Mouse (Mus musculus): ENCODE measurements around the gene Slco3a1. TPM values are rescaled to one million over a fixed set of nuclear protein-coding genes. Genes with fewer than 3 reads are reported as not detected.

Gene Slco3a1
- polyA plus RNA-seq, 1 experiment from 2014 or later: 19.5 TPM

DNA sequence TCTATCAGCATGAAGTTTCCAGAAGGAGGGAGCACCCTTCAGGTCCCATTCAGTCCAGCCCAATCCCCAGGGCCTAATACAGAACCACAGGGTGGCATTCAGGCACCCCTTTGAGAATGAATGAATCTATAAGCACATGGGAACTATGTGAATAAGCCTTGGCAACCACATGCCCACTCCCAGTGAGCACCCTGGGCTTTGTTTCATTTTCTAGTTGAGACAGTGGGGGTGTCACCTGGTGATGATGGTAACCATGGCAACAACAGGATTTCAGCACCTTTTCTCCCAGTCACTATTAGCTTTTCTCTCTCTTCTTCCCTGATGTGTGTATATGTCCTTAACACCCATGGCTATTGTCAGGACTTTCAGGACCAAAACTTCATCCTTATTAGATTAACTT is 231.4 kb downstream of the Slco3a1 start:
- ATAC-seq (ENCODE audit: extremely low read depth, insufficient number of reproducible peaks, low FRiP score, low TSS enrichment): no peak
- Histone ChIP-seq H3K4me1 (peaks cover 9% of the 10 kb centered on the region; the same call in 1 of the 2 replicates), H3K27me3 (replicated peaks) (no peaks in the 10 kb centered on the region), H3K9me3 (no peaks in the 10 kb centered on the region), H3K27ac (replicated peaks) (no peak overlapping the region), H3K4me3 (no peak overlapping the region), H3K9ac (no peak overlapping the region), H3K4me2 (no peak overlapping the region), H3K36me3 (peaks cover 22% of the 10 kb centered on the region)

DNA sequence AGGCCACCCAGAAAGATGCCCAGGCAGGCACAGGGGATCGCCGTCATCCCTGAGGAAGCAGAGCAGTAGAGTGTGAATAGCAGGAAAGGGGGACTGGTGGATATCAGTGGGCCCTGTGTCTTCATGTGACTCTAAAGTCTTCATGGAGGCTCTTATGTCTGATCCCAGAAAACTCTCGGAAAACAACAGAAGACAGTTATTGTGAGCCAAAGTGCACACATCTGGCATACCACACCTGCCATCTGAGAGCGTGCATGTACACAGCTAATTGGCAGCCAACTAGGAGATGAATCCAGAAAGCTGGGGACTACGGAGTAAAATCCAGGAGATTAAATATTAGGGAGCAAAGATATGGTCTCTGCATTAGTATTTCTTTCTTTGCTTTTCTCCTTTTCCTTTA is 233.9 kb downstream of the Slco3a1 start:
- no peaks in the 10 kb centered on the region for H3K9me3 ChIP-seq
- H3K36me3 ChIP-seq: peaks cover 21% of the 10 kb centered on the region
- WGBS: 90% methylated on average over 5 of the region's 5 CpGs
- H3K9ac ChIP-seq: no peak overlapping the region
- H3K4me3 ChIP-seq: no peak overlapping the region
- ATAC-seq (ENCODE audit: extremely low read depth, insufficient number of reproducible peaks, low FRiP score, low TSS enrichment): no peak
- no peaks in the 10 kb centered on the region for H3K27me3 ChIP-seq (replicated peaks)
- no peak overlapping the region for H3K4me2 ChIP-seq
- no peak overlapping the region for H3K27ac ChIP-seq (replicated peaks)
- H3K4me1 ChIP-seq: peaks cover 9% of the 10 kb centered on the region; the same call in 1 of the 2 replicates

DNA sequence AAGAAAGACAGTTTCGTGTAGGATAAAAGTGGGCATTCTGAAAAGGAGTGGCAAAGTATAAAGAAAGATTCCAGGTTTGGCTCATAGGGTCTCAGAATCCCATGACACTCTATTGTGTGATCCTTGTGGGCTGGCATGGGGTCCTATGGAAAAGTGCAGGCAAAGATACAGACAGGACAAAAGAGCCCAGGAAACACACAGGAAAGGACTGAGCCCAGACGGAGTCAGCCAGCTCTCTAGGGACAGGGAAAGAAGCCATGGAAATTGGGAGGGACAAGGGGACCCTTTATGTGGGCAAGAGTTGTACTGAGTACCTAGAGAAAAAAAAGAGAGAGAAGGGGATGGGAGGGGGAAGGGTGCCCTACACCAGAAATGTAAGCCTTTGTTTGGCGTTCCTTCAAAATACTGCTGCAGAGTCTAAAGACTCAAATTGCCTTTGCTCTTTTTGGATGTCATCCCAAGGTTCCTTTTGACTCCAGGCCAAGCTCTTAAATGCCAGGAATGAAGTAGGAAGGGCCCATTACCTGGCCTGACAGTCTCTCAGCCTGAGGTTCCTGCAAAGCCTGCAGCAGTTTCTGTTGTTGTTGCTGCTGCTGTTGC is 238.6 kb downstream of the Slco3a1 start:
- no peak overlapping the region for H3K27ac ChIP-seq (replicated peaks)
- H3K4me1 ChIP-seq: peaks cover 4% of the 10 kb centered on the region; the same call in 1 of the 2 replicates
- no peak overlapping the region for H3K4me3 ChIP-seq
- no peak overlapping the region for H3K4me2 ChIP-seq
- 80% methylated on average over 3 of the region's 3 CpGs for WGBS
- no peaks in the 10 kb centered on the region for H3K9me3 ChIP-seq
- H3K27me3 ChIP-seq (replicated peaks): no peaks in the 10 kb centered on the region
- peaks cover 21% of the 10 kb centered on the region for H3K36me3 ChIP-seq
- ATAC-seq (ENCODE audit: extremely low read depth, insufficient number of reproducible peaks, low FRiP score, low TSS enrichment): no peak
- no peak overlapping the region for H3K9ac ChIP-seq

DNA sequence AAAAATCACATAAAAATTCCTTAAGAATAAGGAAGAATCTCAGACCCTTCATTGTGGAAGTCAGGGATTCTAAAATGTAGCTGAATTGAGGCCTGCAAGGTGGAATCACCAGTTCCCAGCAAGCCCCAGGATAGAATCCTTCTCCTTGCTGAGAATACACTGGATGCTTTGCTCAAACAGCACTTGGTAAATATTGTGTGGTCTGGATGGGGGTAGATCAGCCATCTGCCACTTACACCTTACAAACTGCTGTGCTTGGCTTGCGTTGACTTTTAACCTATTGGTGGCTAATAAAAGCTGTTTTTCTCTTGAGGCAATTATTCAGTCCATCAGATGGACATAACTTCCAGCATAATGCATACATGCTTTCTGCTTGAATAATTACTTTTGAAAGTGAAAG is 240.3 kb downstream of the Slco3a1 start:
- peaks cover 4% of the 10 kb centered on the region; the same call in 1 of the 2 replicates for H3K4me1 ChIP-seq
- no peak overlapping the region for H3K9ac ChIP-seq
- no peak overlapping the region for H3K27ac ChIP-seq (replicated peaks)
- WGBS: 91% methylated on average over 1 of the region's 1 CpGs
- ATAC-seq (ENCODE audit: extremely low read depth, insufficient number of reproducible peaks, low FRiP score, low TSS enrichment): no peak
- no peak overlapping the region for H3K4me3 ChIP-seq
- H3K36me3 ChIP-seq: peaks cover 12% of the 10 kb centered on the region
- H3K9me3 ChIP-seq: no peaks in the 10 kb centered on the region
- H3K27me3 ChIP-seq (replicated peaks): no peaks in the 10 kb centered on the region
- no peak overlapping the region for H3K4me2 ChIP-seq

DNA sequence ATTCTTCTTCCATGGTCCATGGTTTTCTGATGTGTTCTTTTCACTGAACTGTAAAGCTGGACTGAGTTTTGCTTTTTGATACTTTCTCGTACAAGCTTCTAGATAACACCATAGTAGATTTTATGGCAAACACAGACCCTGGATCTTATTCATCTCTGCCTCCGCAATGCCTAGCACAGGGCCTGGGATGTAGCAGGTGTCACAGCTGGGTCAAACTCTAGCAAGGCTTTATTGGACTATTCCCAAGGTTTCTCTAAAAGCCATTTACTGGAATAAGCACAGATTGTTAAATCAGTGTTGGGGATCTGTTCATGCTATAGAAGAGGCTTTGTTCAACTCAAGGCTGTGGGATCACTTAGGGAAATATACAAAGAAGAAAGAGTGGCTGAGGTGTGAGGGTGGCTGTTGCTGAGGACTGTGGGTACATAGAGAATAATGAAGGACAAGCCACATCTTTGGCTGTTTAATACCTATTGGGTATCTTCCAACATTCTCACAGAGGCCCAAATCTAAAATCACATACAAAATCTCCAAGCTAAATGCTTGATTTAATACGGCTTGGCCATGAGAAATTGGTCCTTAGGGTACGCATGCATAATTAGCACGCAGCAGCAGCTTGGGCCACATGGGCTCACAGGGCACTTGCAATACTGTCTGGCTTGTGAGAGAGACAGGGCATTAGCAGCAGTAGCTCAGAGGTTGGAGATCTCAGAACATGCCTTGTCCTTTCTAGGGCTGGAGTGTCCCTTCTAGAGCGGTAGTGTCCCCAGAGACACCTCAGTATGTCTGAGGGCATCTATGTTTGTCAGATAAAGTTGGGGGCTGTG is 241.1 kb downstream of the Slco3a1 start:
- H3K4me2 ChIP-seq: no peak overlapping the region
- peaks cover 4% of the 10 kb centered on the region; the same call in 1 of the 2 replicates for H3K4me1 ChIP-seq
- WGBS: 86% methylated on average over 6 of the region's 6 CpGs
- no peak overlapping the region for H3K27ac ChIP-seq (replicated peaks)
- no peak overlapping the region for H3K9ac ChIP-seq
- H3K36me3 ChIP-seq: peaks cover 7% of the 10 kb centered on the region
- H3K27me3 ChIP-seq (replicated peaks): no peaks in the 10 kb centered on the region
- ATAC-seq (ENCODE audit: extremely low read depth, insufficient number of reproducible peaks, low FRiP score, low TSS enrichment): no peak
- no peak overlapping the region for H3K4me3 ChIP-seq
- H3K9me3 ChIP-seq: no peaks in the 10 kb centered on the region

DNA sequence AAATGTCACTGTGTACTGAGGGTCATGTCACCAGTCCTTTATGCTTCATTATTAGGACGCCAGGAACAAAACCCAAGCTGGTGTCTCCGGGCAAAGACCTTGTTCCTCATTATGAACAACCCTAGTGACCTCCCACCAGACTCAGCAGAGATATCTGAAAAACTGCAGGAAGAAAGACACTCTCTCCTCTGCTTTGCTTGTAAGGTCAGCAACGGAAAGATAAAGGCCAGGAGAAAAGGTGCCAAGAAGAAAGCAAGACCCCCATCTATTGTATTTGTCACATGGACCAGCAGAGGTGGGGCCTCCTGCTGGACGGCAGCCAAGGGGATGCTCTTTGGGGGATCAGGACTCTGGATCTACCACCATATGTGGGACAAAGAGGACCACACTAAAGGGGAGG is 243.0 kb downstream of the Slco3a1 start:
- WGBS: 41% methylated on average over 4 of the region's 4 CpGs
- no peak overlapping the region for H3K9ac ChIP-seq
- H3K4me1 ChIP-seq: peaks cover 4% of the 10 kb centered on the region; the same call in 1 of the 2 replicates
- no peaks in the 10 kb centered on the region for H3K36me3 ChIP-seq
- H3K27me3 ChIP-seq (replicated peaks): no peaks in the 10 kb centered on the region
- no peak overlapping the region for H3K27ac ChIP-seq (replicated peaks)
- no peak overlapping the region for H3K4me2 ChIP-seq
- no peak for ATAC-seq (ENCODE audit: extremely low read depth, insufficient number of reproducible peaks, low FRiP score, low TSS enrichment)
- no peak overlapping the region for H3K4me3 ChIP-seq
- H3K9me3 ChIP-seq: no peaks in the 10 kb centered on the region

DNA sequence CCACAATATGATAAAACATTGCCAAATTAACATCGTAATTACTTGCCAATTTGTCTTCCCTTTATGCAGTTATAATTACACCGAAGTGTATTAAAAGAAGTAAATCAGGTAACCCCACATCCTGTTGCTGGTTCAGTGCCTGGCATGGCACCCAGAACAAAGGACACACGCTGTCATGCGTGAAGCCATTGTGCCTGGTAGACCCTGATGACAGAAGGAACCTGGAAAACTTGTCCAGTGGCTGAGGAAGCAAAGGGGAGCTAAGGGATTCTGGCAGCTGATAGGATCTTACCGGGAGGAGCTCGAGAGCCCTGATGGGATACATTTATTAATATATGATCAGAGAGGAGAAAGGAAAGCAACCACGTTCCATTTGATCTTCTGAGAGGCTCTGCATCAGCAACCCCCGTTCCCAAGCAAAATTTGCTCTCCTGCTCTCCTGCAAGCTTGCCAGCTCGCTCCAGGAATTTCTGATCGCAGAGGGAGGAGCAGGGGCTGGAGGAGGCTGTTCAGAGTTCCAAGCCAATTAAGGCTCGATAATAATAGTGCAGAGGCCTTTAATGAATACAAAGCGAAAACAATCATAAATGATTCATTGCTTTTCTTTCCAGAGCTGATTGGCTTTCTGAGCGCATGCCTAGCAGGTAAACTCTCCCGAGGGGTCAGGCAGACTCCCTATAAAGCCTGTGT is 250.8 kb downstream of the Slco3a1 start:
- Histone ChIP-seq H3K9me3 (no peaks in the 10 kb centered on the region), H3K4me1 (no peaks in the 10 kb centered on the region), H3K4me2 (no peak overlapping the region), H3K27me3 (replicated peaks) (no peaks in the 10 kb centered on the region), H3K36me3 (0 out of 2 replicates have a peak, but pooled peaks cover 2% of the 10 kb centered on the region), H3K9ac (no peak overlapping the region), H3K27ac (replicated peaks) (no peak overlapping the region), H3K4me3 (no peak overlapping the region)
- ATAC-seq (ENCODE audit: extremely low read depth, insufficient number of reproducible peaks, low FRiP score, low TSS enrichment): no peak
- WGBS: 73% methylated on average over 14 of the region's 14 CpGs

DNA sequence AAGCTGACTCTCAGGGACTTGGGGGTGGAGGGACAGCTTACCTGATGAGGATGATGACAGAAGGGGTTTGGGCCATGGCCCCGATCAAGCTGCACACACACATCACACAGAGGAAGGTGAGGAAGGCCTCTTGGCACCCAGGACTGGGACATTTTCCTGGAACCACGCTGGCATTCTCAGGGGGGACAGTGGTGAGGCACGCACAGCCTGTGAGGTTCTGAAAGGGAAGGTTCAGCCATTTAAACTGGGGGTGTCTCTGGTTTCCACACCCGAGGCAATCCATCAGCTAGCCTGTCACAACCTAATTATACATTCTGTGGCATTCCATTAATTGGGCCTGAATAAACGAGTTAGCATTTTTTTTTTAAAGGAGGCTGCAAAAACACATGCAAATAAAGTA is 251.5 kb downstream of the Slco3a1 start:
- Histone ChIP-seq H3K4me1 (no peaks in the 10 kb centered on the region), H3K9ac (no peak overlapping the region), H3K9me3 (no peaks in the 10 kb centered on the region), H3K4me2 (no peak overlapping the region), H3K36me3 (0 out of 2 replicates have a peak, but pooled peaks cover 2% of the 10 kb centered on the region), H3K27me3 (replicated peaks) (no peaks in the 10 kb centered on the region), H3K4me3 (no peak overlapping the region), H3K27ac (replicated peaks) (no peak overlapping the region)
- no peak for ATAC-seq (ENCODE audit: extremely low read depth, insufficient number of reproducible peaks, low FRiP score, low TSS enrichment)
- WGBS: 74% methylated on average over 5 of the region's 5 CpGs

DNA sequence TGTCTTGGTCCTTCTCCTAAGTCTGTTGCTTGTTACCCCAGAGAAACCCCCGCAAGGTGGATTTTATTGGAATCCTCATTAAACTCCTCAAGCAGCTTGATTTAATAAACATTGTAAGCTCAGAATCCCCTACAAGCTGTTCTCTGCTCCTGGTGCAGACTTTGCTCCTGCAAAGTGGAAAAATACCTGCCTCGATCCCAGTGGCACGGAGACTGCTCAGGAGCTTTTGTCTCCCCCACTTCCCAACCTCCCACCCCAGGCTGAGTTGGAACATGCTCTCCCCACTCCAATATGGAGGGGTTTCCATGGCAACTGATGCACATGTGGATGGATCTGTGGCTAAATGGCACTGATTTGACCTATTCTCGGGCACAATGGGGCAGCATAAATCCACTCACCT is 268.0 kb downstream of the Slco3a1 start:
- 82% methylated on average over 4 of the region's 4 CpGs for WGBS
- no peak overlapping the region for H3K4me2 ChIP-seq
- ATAC-seq (ENCODE audit: extremely low read depth, insufficient number of reproducible peaks, low FRiP score, low TSS enrichment): no peak

DNA sequence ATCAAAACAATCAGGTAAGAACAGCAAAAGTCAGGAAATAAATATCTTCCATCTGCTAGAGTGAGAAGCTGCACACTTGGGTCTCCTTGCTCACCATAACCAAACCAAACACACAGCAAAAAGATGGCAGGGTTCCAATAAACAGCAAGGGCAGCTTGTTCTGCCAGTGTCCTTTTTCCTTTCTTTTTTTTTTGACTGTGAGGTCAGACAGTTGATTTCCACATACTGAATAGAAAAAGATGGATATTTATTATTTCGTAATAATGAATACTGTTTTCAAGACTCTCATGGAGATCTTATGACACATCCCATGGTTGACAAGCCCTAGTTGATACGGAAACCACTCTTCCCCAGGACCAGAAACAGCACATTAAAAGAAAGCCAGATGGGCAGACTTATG is 274.2 kb downstream of the Slco3a1 start:
- no peak for ATAC-seq (ENCODE audit: extremely low read depth, insufficient number of reproducible peaks, low FRiP score, low TSS enrichment)
- Histone ChIP-seq H3K4me1 (0 out of 2 replicates have a peak, but pooled peaks cover 1% of the 10 kb centered on the region), H3K9me3 (no peaks in the 10 kb centered on the region), H3K4me3 (no peak overlapping the region), H3K27me3 (replicated peaks) (no peaks in the 10 kb centered on the region), H3K27ac (replicated peaks) (no peak overlapping the region), H3K36me3 (peaks cover 13% of the 10 kb centered on the region), H3K9ac (no peak overlapping the region), H3K4me2 (no peak overlapping the region)
- 79% methylated on average over 2 of the region's 2 CpGs for WGBS

More for the DNA sequence above, 268.0 kb downstream of the Slco3a1 start:
- Histone ChIP-seq H3K36me3 (peaks cover 13% of the 10 kb centered on the region; the same call in 1 of the 2 replicates), H3K9ac (no peak overlapping the region), H3K27ac (replicated peaks) (no peak overlapping the region), H3K27me3 (replicated peaks) (no peaks in the 10 kb centered on the region), H3K4me3 (no peak overlapping the region), H3K4me1 (0 out of 2 replicates have a peak, but pooled peaks cover 2% of the 10 kb centered on the region), H3K9me3 (no peaks in the 10 kb centered on the region)

DNA sequence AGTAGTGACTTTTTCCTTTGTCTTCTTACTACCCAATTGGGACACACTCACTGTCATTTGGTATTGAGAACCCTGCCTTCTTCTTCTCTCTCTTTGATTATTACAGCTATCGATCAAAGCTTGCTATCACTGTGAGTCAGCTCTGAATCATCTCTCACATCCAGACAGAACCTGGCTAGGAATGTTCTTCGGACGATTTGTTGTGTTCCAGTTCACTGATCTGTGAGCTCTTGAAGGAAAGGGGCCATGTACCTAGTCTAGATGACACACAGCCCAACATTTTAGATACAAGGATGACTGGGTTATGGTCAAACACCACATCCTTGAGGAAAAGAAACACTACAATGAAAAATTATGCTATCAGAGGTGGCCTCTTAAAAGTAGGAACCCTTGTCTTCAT is 275.2 kb downstream of the Slco3a1 start:
- no peak for ATAC-seq (ENCODE audit: extremely low read depth, insufficient number of reproducible peaks, low FRiP score, low TSS enrichment)
- WGBS: 85% methylated on average over 3 of the region's 3 CpGs
- Histone ChIP-seq H3K27ac (replicated peaks) (no peak overlapping the region), H3K4me3 (no peak overlapping the region), H3K4me2 (no peak overlapping the region), H3K9me3 (no peaks in the 10 kb centered on the region), H3K9ac (no peak overlapping the region), H3K36me3 (peaks cover 11% of the 10 kb centered on the region), H3K27me3 (replicated peaks) (no peaks in the 10 kb centered on the region), H3K4me1 (no peaks in the 10 kb centered on the region)
